Mouse (Mus musculus) ES-E14 (cell line): ENCODE measurements around the gene Slc27a1. TPM values are rescaled to one million over a fixed set of nuclear protein-coding genes. Genes with fewer than 3 reads are reported as not detected.

ENCODE experiments used
- DNase-seq: peaks from one replicate; pipeline ENCODE4 v3.0.0-alpha.2; 2013; ENCODE audit warnings: low read depth, low spot score
- H3K27ac ChIP-seq: 2 replicates; pipeline ENCODE4 v1.5.1; 2012; ENCODE audit warnings: low read depth, mild to moderate bottlenecking, low read length, moderate library complexity, mixed read lengths; ENCODE audit not compliant: poor library complexity, insufficient read depth, severe bottlenecking
- H3K36me3 ChIP-seq: 2 replicates; pipeline ENCODE4 v1.6.1; 2012; ENCODE audit warnings: mild to moderate bottlenecking, low read length, moderate library complexity, mixed read lengths; ENCODE audit not compliant: control insufficient read depth, poor library complexity, insufficient read depth, severe bottlenecking
- H3K4me1 ChIP-seq, 2 experiments: fragments of 150-350 bp in 1 of 2; sonication (generic) in 1 of 2; 2 replicates each; pipeline ENCODE4 v1.6.1; 2012; ENCODE audit warnings: low read length in 2 of 2, mild to moderate bottlenecking in 1 of 2, mixed read lengths in 1 of 2; ENCODE audit not compliant: control insufficient read depth in 2 of 2, insufficient read depth in 2 of 2, poor library complexity in 1 of 2
- H3K4me3 ChIP-seq, 2 experiments: fragments of 150-350 bp in 1 of 2; sonication (generic) in 1 of 2; 2 replicates each; pipeline ENCODE4 v1.5.1; 2012; ENCODE audit warnings: low read length in 2 of 2, low read depth in 1 of 2, mild to moderate bottlenecking in 1 of 2, mixed read lengths in 1 of 2; ENCODE audit not compliant: insufficient read depth in 1 of 2, poor library complexity in 1 of 2, severe bottlenecking in 1 of 2
- H3K9ac ChIP-seq: 2 replicates; pipeline ENCODE4 v1.6.1; 2012; ENCODE audit warnings: low read depth, mild to moderate bottlenecking, low read length, mixed read lengths; ENCODE audit not compliant: poor library complexity, insufficient read depth, severe bottlenecking
- H3K9me3 ChIP-seq: fragments of 150-350 bp; sonication (generic); 2 replicates; pipeline ENCODE4 v1.6.1; 2012; ENCODE audit warnings: low read depth, mild to moderate bottlenecking, low read length; ENCODE audit not compliant: control insufficient read depth, insufficient read depth
- CHD2 ChIP-seq: IDR thresholded peaks from 2 replicates; pipeline ENCODE4 v1.6.1; 2014; ENCODE audit warnings: mild to moderate bottlenecking, low read depth, low read length, inconsistent platforms
- HCFC1 ChIP-seq: IDR thresholded peaks from 2 replicates; pipeline ENCODE4 v1.6.1; 2012; ENCODE audit warnings: low read length, inconsistent platforms, borderline replicate concordance; ENCODE audit not compliant: insufficient read depth
- MAFK ChIP-seq: IDR thresholded peaks from 2 replicates; pipeline ENCODE4 v1.6.1; 2014; ENCODE audit warnings: mild to moderate bottlenecking, low read depth, low read length, inconsistent platforms; ENCODE audit not compliant: insufficient read depth
- ZC3H11A ChIP-seq: IDR thresholded peaks from 2 replicates; pipeline ENCODE4 v1.6.1; 2012; ENCODE audit warnings: low read depth, mild to moderate bottlenecking, inconsistent platforms, low read length, borderline replicate concordance
- ZNF384 ChIP-seq: IDR thresholded peaks from 2 replicates; pipeline ENCODE4 v1.6.1; 2012; ENCODE audit warnings: low read depth, low read length, inconsistent platforms
- in situ Hi-C, 2 experiments: fragments of 600-800 bp; cut with MboI; formaldehyde crosslinking; loops; one replicate each; pipeline ENCODE4 v1.15.1; 2025; ENCODE audit warnings: low sequenced_read_pairs in 2 of 2, inconsistent platforms in 1 of 2; ENCODE audit not compliant: unreplicated experiment in 2 of 2
- total RNA-seq: library from RNA; depleted of rRNA; stranded (reverse); fragments of 300-350 nt; gene quantifications from 2 replicates; pipeline ENCODE4 v1.2.3, GENCODE M21; 2012

The Slc27a1 gene
- total RNA-seq, 1 experiment: 24.5 TPM

GRCm38 (mm10) chr8:71625088-71625487 lies 56.4 kb downstream of the Slc27a1 start:
- no peak for DNase-seq
- Histone ChIP-seq H3K27ac (no peak overlapping the region), H3K9me3 (peaks cover 4% of the 10 kb centered on the region; the same call in 1 of the 2 replicates), H3K4me1 (peaks cover 0 to 18% of the 10 kb centered on the region in 2 experiments; a peak in 3 of 4 replicates), H3K4me3 (no peak overlapping the region), H3K36me3 (peaks cover 48% of the 10 kb centered on the region), H3K9ac (no peak overlapping the region)
- in situ Hi-C loops: no loop called here
- TF ChIP-seq ZNF384: no peak
- TF ChIP-seq HCFC1: no peak
- no peak for TF ChIP-seq ZC3H11A
- no peak for TF ChIP-seq MAFK
- TF ChIP-seq CHD2: no peak

GRCm38 (mm10) chr8:71626753-71627152 lies 58.1 kb downstream of the Slc27a1 start:
- DNase-seq: no peak
- Histone ChIP-seq H3K36me3 (peaks cover 33% of the 10 kb centered on the region), H3K4me3 (no peak overlapping the region), H3K9me3 (peaks cover 4% of the 10 kb centered on the region; the same call in 1 of the 2 replicates), H3K9ac (no peak overlapping the region), H3K4me1 (peaks cover 2 to 30% of the 10 kb centered on the region in 2 experiments; a peak in 3 of 4 replicates), H3K27ac (no peak overlapping the region)
- TF ChIP-seq MAFK (no peak), ZNF384 (no peak), ZC3H11A (no peak), HCFC1 (no peak), CHD2 (no peak)
- in situ Hi-C loops: no loop called here

GRCm38 (mm10) chr8:71627265-71628099 lies 58.8 kb downstream of the Slc27a1 start:
- H3K4me1 ChIP-seq: peaks cover 2 to 32% of the 10 kb centered on the region in 2 experiments; a peak in 3 of 4 replicates
- H3K9me3 ChIP-seq: peaks cover 2% of the 10 kb centered on the region; the same call in 1 of the 2 replicates
- no peak for TF ChIP-seq CHD2
- no peak for TF ChIP-seq MAFK
- no peak for TF ChIP-seq HCFC1
- TF ChIP-seq ZC3H11A: no peak
- no peak for TF ChIP-seq ZNF384
- H3K36me3 ChIP-seq: peaks cover 25% of the 10 kb centered on the region
- in situ Hi-C loops: no loop called here
- no peak overlapping the region for H3K4me3 ChIP-seq
- no peak for DNase-seq
- H3K9ac ChIP-seq: no peak overlapping the region
- no peak overlapping the region for H3K27ac ChIP-seq

GRCm38 (mm10) chr8:71628396-71629095 lies 59.9 kb downstream of the Slc27a1 start:
- peak overlapping the region; percentile 53 for H3K9ac ChIP-seq
- no peaks in the 10 kb centered on the region for H3K9me3 ChIP-seq
- in situ Hi-C loops: no loop called here
- H3K36me3 ChIP-seq: peaks cover 15% of the 10 kb centered on the region
- H3K27ac ChIP-seq: no peak overlapping the region
- TF ChIP-seq ZC3H11A: no peak
- no peak for TF ChIP-seq MAFK
- TF ChIP-seq ZNF384: no peak
- no peak for TF ChIP-seq CHD2
- TF ChIP-seq HCFC1: no peak
- peaks cover 2 to 38% of the 10 kb centered on the region in 2 experiments; a peak in 3 of 4 replicates for H3K4me1 ChIP-seq
- H3K4me3 ChIP-seq: peak overlapping the region; percentile 60 to 82
- DNase-seq: no peak
